Mouse (Mus musculus) Patski (cell line): Measurements from ENCODE around the gene Stxbp4. TPM values are rescaled to one million over a fixed set of nuclear protein-coding genes. Genes with fewer than 3 reads are reported as not detected.
A peak's percentile ranks its signal among the peaks of the same experiment; 100 is the strongest.

ENCODE experiments used
- ATAC-seq: fragments of 100-300 bp; one replicate; pipeline ENCODE4 v1.8.0; 2021
- CTCF ChIA-PET: fragments of 350-600 bp; sonication (Branson Sonifier 250); formaldehyde crosslinking; loops from one replicate; lab custom pipeline; 2022; ENCODE audit warnings: inconsistent platforms; lab: Charles Lee
- POLR2A ChIA-PET: fragments of 350-600 bp; sonication (Branson Sonifier 250); formaldehyde crosslinking; loops from one replicate; lab custom pipeline; 2022; ENCODE audit warnings: antibody characterized with exemption, inconsistent platforms; lab: Charles Lee
- DNase-seq: peaks from one replicate; pipeline ENCODE4 v3.0.0-alpha.2; 2011; ENCODE audit warnings: low read depth, low spot score
- H3K27me3 ChIP-seq: fragments of 371-371 bp; one replicate; pipeline ENCODE4 v1.5.1; 2021
- CTCF ChIP-seq: fragments of 100-300 bp; IDR thresholded peaks from one replicate; pipeline ENCODE4 v1.5.1; 2021
- in situ Hi-C: fragments of 300-500 bp; cut with MboI; formaldehyde crosslinking; loops from 3 replicates; pipeline ENCODE4 v1.11.1; 2018; ENCODE audit warnings: low pct_unique_long_range_greater_than_20kb, mixed read lengths
- polyA plus RNA-seq: library from polyadenylated mRNA; unstranded; gene quantifications from one replicate; pipeline ENCODE4 v1.2.3, GENCODE M21; 2021

Stxbp4 gene
- polyA plus RNA-seq, 1 experiment from 2014 or later: 21.3 TPM

DNA sequence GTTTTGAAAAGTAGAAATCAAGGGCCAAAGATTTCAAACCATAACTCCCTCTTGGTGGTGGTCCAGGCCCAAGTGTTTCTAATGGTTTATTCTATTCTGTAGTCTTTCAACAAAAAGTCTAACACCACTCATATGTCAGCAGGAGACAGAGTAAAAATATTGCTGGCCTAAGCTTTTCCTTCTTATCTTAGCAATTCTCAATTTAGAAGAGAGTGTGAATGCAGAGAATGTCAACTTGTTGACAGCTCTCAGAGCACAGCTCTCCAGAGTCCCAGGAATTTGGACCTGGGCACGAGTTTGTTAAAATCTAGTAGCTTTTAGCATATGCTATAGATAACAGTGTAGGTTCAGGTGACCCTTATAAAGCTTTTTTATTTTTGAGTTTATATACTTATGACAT is 120.1 kb downstream of the Stxbp4 start:
- in situ Hi-C loops: no loop called here
- ATAC-seq: no peak
- no peak for DNase-seq
- TF ChIP-seq CTCF: no peak
- ChIA-PET POLR2A (no interaction called here), CTCF (no interaction called here)
- H3K27me3 ChIP-seq: no peaks in the 10 kb centered on the region

GRCm38 (mm10) chr11:90512538-90513219 is 125.2 kb downstream of the Stxbp4 start:
- ATAC-seq (peak; percentile 54), DNase-seq (no peak)
- TF ChIP-seq CTCF: no peak
- in situ Hi-C loops: no loop called here
- no peaks in the 10 kb centered on the region for H3K27me3 ChIP-seq
- CTCF ChIA-PET: interaction anchor here (1.0 to 1.4 kb wide), 2 partner anchors 15 to 18 kb away, joined by 3 to 4 read pairs; no protein-coding TSS in a partner anchor
- POLR2A ChIA-PET: no interaction called here

DNA sequence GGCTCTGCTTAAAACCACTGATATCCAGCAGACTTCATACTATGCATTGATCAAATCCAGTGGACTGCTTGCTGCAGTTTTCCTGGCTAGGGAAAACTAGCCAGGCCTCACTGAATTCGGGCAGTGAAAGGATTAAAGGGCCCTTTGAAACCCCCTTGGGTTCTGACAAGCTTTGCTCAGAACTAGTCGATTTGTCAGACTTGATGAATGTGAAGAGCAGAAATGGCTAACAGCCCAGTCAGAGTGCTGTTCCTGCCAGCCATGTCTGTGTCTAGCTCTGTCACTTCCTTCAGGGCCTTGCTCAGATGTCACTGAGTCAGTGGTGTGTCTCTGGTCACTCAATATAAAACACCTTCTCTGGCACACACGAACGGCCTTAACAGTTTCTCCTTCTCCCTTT is 136.0 kb downstream of the Stxbp4 start:
- no peak for DNase-seq
- no peak for ATAC-seq
- H3K27me3 ChIP-seq: no peaks in the 10 kb centered on the region
- no peak for TF ChIP-seq CTCF
- ChIA-PET POLR2A (no interaction called here), CTCF (no interaction called here)
- in situ Hi-C loops: no loop called here

DNA sequence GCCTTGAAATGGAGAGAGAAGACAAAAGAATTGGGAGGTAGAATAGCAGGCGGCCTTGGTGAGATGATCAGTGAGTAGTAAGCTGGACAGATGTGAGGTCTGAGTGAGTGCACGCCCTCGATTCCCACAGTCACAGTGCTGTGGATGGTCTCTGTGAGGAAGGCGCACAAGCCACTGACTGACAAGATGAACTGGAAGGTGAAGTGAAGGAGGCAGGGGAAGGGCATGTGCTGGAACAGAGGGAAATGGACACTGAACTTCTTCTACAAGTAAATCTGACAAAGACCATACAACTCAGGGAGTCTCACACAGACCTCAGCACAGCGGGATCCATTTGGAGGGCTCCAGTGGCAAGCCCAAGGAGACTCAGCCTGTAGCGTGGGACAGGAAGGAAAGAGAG is 138.0 kb downstream of the Stxbp4 start:
- ATAC-seq (no peak), DNase-seq (no peak)
- no peaks in the 10 kb centered on the region for H3K27me3 ChIP-seq
- ChIA-PET CTCF (no interaction called here), POLR2A (no interaction called here)
- in situ Hi-C loops: no loop called here
- no peak for TF ChIP-seq CTCF

DNA sequence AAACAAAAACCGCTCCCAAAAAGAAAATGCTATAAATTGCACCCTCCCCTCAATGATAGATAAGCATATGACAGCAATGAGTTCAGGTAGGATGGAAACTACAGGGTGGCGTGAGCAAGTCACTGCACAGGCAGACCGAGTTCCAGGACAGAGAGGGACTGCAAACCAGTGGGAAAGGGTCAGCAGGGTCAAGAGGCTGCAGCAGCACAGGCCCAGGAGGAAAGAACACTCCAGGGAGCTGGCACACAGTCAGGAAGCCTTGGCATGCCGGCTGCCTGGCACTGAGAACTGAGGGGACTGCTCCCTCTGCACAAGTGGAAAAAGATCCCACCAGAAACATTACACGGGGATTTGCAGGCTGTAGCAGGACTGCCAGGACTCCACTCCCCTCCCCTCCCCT is 139.4 kb downstream of the Stxbp4 start:
- ChIA-PET POLR2A (no interaction called here), CTCF (no interaction called here)
- no peaks in the 10 kb centered on the region for H3K27me3 ChIP-seq
- no peak for ATAC-seq
- TF ChIP-seq CTCF: no peak
- in situ Hi-C loops: no loop called here
- no peak for DNase-seq

DNA sequence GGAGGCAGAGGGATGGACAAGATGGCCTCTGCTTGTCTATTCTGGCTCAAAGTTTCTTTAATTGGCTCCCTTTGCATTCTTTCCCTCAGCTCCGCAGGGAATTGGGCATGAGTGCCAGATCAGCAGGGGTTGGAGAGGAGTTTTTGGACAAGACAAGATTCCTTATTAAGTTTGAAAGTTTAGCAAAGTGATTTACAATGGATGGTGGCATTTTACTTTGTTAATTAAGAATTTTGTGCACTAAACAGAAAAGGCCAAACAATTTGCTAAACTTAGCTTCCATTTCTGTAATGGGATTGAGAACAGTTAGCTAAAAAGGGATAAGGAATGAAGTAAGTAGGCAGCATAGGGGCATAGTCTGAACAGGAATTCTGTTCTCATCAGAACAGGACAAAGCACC is 142.9 kb downstream of the Stxbp4 start:
- no peak for TF ChIP-seq CTCF
- POLR2A ChIA-PET: no interaction called here
- H3K27me3 ChIP-seq: no peaks in the 10 kb centered on the region
- CTCF ChIA-PET: interaction anchor here (0.8 kb wide), 1 partner anchor 73 kb away, joined by 3 read pairs; no protein-coding TSS in a partner anchor
- ATAC-seq (no peak), DNase-seq (no peak)
- in situ Hi-C loops: no loop called here

DNA sequence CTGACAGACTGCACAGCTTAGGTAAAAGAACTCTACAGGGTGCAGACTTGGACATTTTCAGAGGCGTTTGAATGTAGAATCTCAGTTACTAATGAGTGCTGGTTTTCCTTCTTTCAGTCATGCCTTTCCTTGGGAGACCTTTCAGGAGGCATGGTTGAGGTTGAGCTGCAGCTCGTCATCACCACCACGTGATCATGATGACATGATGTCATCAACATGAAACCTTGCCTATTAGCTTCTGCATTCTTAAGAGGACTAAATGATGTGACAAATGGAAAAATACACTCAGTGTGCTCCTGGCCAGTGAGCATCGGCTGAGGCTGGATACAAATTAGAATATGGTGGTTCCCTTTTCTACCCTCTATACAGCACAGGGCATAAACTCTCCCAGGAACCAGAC is 145.4 kb downstream of the Stxbp4 start:
- no peak for DNase-seq
- no peaks in the 10 kb centered on the region for H3K27me3 ChIP-seq
- ChIA-PET POLR2A (interaction anchor here (0.6 to 0.8 kb wide), 2 partner anchors 33 to 62 kb away, joined by 3 to 5 read pairs; no protein-coding TSS in a partner anchor), CTCF (no interaction called here)
- in situ Hi-C loops: no loop called here
- TF ChIP-seq CTCF: no peak
- no peak for ATAC-seq

DNA sequence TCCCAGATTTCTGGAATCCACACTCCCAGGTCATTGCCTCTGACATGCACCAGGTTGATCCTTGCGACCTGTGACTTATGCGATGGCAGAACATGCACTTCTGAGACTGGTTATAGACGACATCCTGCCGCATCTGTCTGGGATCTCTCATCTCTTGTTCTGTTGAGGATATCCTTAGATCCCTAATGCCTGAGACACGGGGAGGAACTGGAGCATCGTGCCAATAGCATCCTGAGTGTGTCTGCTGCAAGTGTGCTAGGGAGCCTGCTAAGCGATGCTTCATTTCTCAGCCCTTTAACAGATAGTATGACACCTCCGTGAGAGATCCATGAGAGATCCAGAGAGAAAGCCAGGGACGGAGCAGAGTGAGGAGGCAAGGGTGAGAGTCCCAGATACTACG is 148.7 kb downstream of the Stxbp4 start:
- no peak for DNase-seq
- no peak for ATAC-seq
- H3K27me3 ChIP-seq: no peaks in the 10 kb centered on the region
- ChIA-PET CTCF (interaction anchor here (1.4 kb wide), 1 partner anchor 9 kb away, joined by 3 read pairs; no protein-coding TSS in a partner anchor), POLR2A (no interaction called here)
- in situ Hi-C loops: no loop called here
- TF ChIP-seq CTCF: no peak

- in situ Hi-C loops: no loop called here
- ChIA-PET CTCF (interaction anchor here (0.8 to 1.2 kb wide), 2 partner anchors 12 to 24 kb away, joined by 3 to 4 read pairs; no protein-coding TSS in a partner anchor), POLR2A (no interaction called here)
- no peak for TF ChIP-seq CTCF
- no peak for ATAC-seq
- DNase-seq: no peak
- no peaks in the 10 kb centered on the region for H3K27me3 ChIP-seq
These were observed 150.2 kb downstream of the Stxbp4 start for GRCm38 (mm10) chr11:90487686-90488085.

DNA sequence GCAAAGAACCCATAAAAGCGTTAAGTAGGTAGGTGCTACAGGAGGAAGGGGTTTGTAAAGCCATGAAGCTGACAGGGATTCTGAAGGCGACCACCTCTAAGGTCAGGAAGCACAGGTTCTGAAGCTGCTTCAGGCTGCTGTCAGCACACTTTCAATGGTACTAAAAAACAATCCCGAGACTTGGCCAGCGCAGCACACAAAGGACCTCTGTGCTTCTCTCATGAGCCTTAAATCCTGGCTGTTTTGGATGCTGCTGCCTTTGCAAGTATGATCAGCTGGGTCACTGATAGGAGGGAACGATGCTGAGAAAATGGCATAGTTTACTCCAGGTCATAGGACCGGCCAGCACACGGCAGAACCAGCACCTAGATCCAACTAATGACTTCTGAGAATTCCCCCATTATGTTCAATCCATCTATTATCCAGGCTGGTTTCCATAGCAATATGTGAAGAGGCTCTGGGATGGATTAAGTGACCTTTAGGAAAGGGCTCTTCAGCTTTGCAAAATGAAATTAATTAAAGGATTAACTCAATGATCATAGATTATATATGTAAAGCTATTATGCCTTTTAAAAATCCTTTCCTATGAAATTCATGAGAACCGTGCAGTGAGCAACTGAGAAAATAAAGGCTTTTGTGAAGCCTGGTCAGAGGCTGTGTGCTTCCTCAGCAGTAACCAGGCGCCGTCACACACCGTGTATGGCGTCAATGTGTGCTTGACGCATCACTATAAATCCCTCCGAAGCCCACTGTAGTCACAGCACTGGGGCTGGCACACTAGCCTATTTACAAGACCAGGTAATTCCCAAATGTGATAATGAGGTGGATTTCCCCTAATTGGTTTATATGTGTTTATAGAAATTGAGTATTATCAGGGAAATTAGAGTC is 152.9 kb downstream of the Stxbp4 start:
- ChIA-PET CTCF (interaction anchor here (1.3 kb wide), 1 partner anchor 36 kb away, joined by 3 read pairs; no protein-coding TSS in a partner anchor), POLR2A (no interaction called here)
- in situ Hi-C loops: no loop called here
- H3K27me3 ChIP-seq: no peaks in the 10 kb centered on the region
- no peak for DNase-seq
- no peak for ATAC-seq
- TF ChIP-seq CTCF: no peak

GRCm38 (mm10) chr11:90483766-90484165 is 154.1 kb downstream of the Stxbp4 start:
- ATAC-seq (no peak), DNase-seq (no peak)
- TF ChIP-seq CTCF: no peak
- ChIA-PET POLR2A (no interaction called here), CTCF (interaction anchor here (1.2 kb wide), 1 partner anchor 31 kb away, joined by 4 read pairs; no protein-coding TSS in a partner anchor)
- H3K27me3 ChIP-seq: no peaks in the 10 kb centered on the region
- in situ Hi-C loops: no loop called here
